Mouse (Mus musculus): ENCODE data around the gene Cmtr1.

The Cmtr1 gene

GRCm38 (mm10) chr17:29737849-29738804 lies 77.7 kb downstream of the Cmtr1 start:
- DNase-seq (ENCODE audit: low spot score): no peak

DNA sequence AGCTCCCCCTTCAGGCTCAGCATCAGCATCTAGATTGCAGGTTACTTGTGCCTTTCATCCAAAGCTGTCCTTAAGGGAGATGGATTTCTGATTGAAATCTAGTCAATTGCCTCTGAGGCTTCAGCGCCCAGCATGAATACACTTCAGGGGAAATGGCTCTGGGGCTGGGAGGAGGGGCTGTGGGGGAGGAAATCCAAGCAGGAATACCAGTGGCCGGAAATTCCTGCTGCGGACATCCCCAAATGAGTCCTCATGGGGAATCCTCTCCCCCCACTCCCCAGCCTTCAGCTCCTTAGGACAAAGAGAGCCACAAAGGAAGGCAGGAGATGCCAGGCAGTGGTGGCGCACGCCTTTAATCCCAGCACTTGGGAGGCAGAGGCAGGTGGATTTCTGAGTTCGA lies 87.1 kb downstream of the Cmtr1 start:
- no peak for DNase-seq (ENCODE audit: low spot score)

GRCm38 (mm10) chr17:29754510-29754909 lies 94.1 kb downstream of the Cmtr1 start:
- no peak for DNase-seq (ENCODE audit: low spot score)

All from urinary bladder, postnatal 25 days (tissue).